Mouse (Mus musculus): Measurements from ENCODE around the gene Gpatch4.

- TF ChIP-seq CTCF (IDR thresholded peaks at IDR 0.05) (no peak), EP300 (IDR thresholded peaks at IDR 0.05) (no peak)
These were observed 20.4 kb upstream of the Gpatch4 start for GRCm38 (mm10) chr3:88022322-88023191.

Data from lung, postnatal 0 days (tissue).